Mouse (Mus musculus) intestine, postnatal 0 days (tissue): ENCODE measurements around the gene Dcakd. TPM values are rescaled to one million over a fixed set of nuclear protein-coding genes. Genes with fewer than 3 reads are reported as not detected.
A peak's percentile ranks its signal among the peaks of the same experiment; 100 is the strongest.

Source experiments
- ATAC-seq: fragments of 200-750 bp; cut with Nextera tagmentation; 2 replicates; pipeline ENCODE4 v1.8.0; 2017; ENCODE audit warnings: mild to moderate bottlenecking, moderate TSS enrichment, moderate library complexity
- H3K27ac ChIP-seq: fragments of 300-500 bp; sonication (generic); 2 replicates; pipeline ENCODE4 v1.5.1; 2014; ENCODE audit warnings: mild to moderate bottlenecking, low read depth, low read length, moderate library complexity
- H3K27me3 ChIP-seq: fragments of 300-500 bp; sonication (generic); replicated peaks from 2 replicates; pipeline ENCODE4 v1.6.1; 2014; ENCODE audit warnings: low read length, mixed read lengths; ENCODE audit not compliant: control insufficient read depth, insufficient read depth
- H3K36me3 ChIP-seq: fragments of 300-500 bp; sonication (generic); 2 replicates; pipeline ENCODE4 v1.6.1; 2014; ENCODE audit warnings: mild to moderate bottlenecking, moderate library complexity; ENCODE audit not compliant: control insufficient read depth, insufficient read depth
- H3K4me1 ChIP-seq: fragments of 300-500 bp; sonication (generic); replicated peaks from 2 replicates; pipeline ENCODE4 v1.6.1; 2014; ENCODE audit warnings: antibody characterized with exemption, low read length, mixed read lengths; ENCODE audit not compliant: control insufficient read depth, insufficient read depth
- H3K4me2 ChIP-seq: fragments of 300-500 bp; sonication (generic); replicated peaks from 2 replicates; pipeline ENCODE4 v1.6.1; 2014; ENCODE audit warnings: low read depth, mild to moderate bottlenecking, moderate library complexity
- H3K4me3 ChIP-seq: fragments of 300-500 bp; sonication (generic); 2 replicates; pipeline ENCODE4 v1.5.1; 2014; ENCODE audit warnings: low read depth, low read length
- H3K9ac ChIP-seq: fragments of 300-500 bp; sonication (generic); 2 replicates; pipeline ENCODE4 v1.6.1; 2014; ENCODE audit warnings: mild to moderate bottlenecking, low read depth, low read length
- H3K9me3 ChIP-seq: fragments of 300-500 bp; sonication (generic); 2 replicates; pipeline ENCODE4 v1.6.1; 2016; ENCODE audit warnings: mixed run types; ENCODE audit not compliant: control insufficient read depth
- CTCF ChIP-seq: sonication (generic); IDR thresholded peaks from 2 replicates; pipeline ENCODE4 v1.5.1; 2016; ENCODE audit warnings: low read depth, mild to moderate bottlenecking, control low read depth, antibody characterized with exemption, moderate library complexity
- WGBS: fragments of 180-500 bp; shearing (Covaris S2); extraction: QIAGEN DNeasy Blood & Tissue Kit; methylation state at CpG from one replicate; pipeline ENCODE4 v1.1.7; 2014; 5-methylcytosine and 5-hydroxymethylcytosine counted together
- polyA plus RNA-seq: library from polyadenylated mRNA; unstranded; fragments of >200 nt; fragmentation: Nextera tagmentation; extraction: Ambion mirVana; gene quantifications from 2 replicates; pipeline ENCODE4 v1.2.1, GENCODE M21; 2015

Gene Dcakd
- polyA plus RNA-seq, 1 experiment from 2014 or later: 45.9 TPM

GRCm38 (mm10) chr11:102963855-102964546 lies 64.1 kb downstream of the Dcakd start:
- 30% methylated on average over 24 of the region's 24 CpGs for WGBS

GRCm38 (mm10) chr11:102963246-102963854 lies 64.8 kb downstream of the Dcakd start:
- no peak for ATAC-seq
- no peak overlapping the region for H3K27ac ChIP-seq
- H3K4me2 ChIP-seq: no peak overlapping the region

More at GRCm38 (mm10) chr11:102963855-102964546, 64.1 kb downstream of the Dcakd start:
- ATAC-seq: no peak
- Histone ChIP-seq H3K9me3 (no peaks in the 10 kb centered on the region), H3K27me3 (peaks cover 6% of the 10 kb centered on the region), H3K9ac (0 out of 2 replicates have a peak overlapping the region, but pooled peaks have one; percentile 17), H3K4me1 (no peaks in the 10 kb centered on the region), H3K36me3 (no peaks in the 10 kb centered on the region), H3K4me2 (no peak overlapping the region), H3K27ac (no peak overlapping the region), H3K4me3 (no peak overlapping the region)
- no peak for TF ChIP-seq CTCF

GRCm38 (mm10) chr11:102962861-102963245 lies 65.3 kb downstream of the Dcakd start:
- no peak for TF ChIP-seq CTCF
- H3K9me3 ChIP-seq: no peaks in the 10 kb centered on the region
- no peak overlapping the region for H3K27ac ChIP-seq
- ATAC-seq: no peak
- H3K4me3 ChIP-seq: no peak overlapping the region
- H3K36me3 ChIP-seq: no peaks in the 10 kb centered on the region
- WGBS: 46% methylated on average over 7 of the region's 7 CpGs
- no peak overlapping the region for H3K4me2 ChIP-seq
- no peak overlapping the region for H3K9ac ChIP-seq
- H3K4me1 ChIP-seq: no peaks in the 10 kb centered on the region
- H3K27me3 ChIP-seq: peaks cover 6% of the 10 kb centered on the region

More at GRCm38 (mm10) chr11:102963246-102963854, 64.8 kb downstream of the Dcakd start:
- 18% methylated on average over 16 of the region's 16 CpGs for WGBS
- H3K36me3 ChIP-seq: no peaks in the 10 kb centered on the region
- H3K4me1 ChIP-seq: no peaks in the 10 kb centered on the region
- no peaks in the 10 kb centered on the region for H3K9me3 ChIP-seq
- no peak overlapping the region for H3K4me3 ChIP-seq
- peaks cover 6% of the 10 kb centered on the region for H3K27me3 ChIP-seq
- no peak for TF ChIP-seq CTCF
- H3K9ac ChIP-seq: 0 out of 2 replicates have a peak overlapping the region, but pooled peaks have one; percentile 17

- Histone ChIP-seq H3K9me3 (no peaks in the 10 kb centered on the region), H3K27me3 (peaks cover 11% of the 10 kb centered on the region), H3K4me2 (no peak overlapping the region), H3K4me3 (no peak overlapping the region), H3K4me1 (no peaks in the 10 kb centered on the region), H3K27ac (no peak overlapping the region), H3K36me3 (no peaks in the 10 kb centered on the region), H3K9ac (no peak overlapping the region)
- WGBS: 91% methylated on average over 4 of the region's 4 CpGs
- ATAC-seq: no peak
- no peak for TF ChIP-seq CTCF
Observed at GRCm38 (mm10) chr11:102961082-102961481, 67.1 kb downstream of the Dcakd start.

- Histone ChIP-seq H3K36me3 (no peaks in the 10 kb centered on the region), H3K9me3 (no peaks in the 10 kb centered on the region), H3K4me3 (no peak overlapping the region), H3K4me1 (no peaks in the 10 kb centered on the region), H3K27me3 (peaks cover 14% of the 10 kb centered on the region), H3K27ac (no peak overlapping the region), H3K9ac (no peak overlapping the region), H3K4me2 (no peak overlapping the region)
- no peak for ATAC-seq
- TF ChIP-seq CTCF: 0 out of 2 replicates have a peak, but pooled peaks have one; percentile 10
- WGBS: 75% methylated on average over 1 of the region's 1 CpGs
Observed at GRCm38 (mm10) chr11:102958870-102959269, 69.3 kb downstream of the Dcakd start.

GRCm38 (mm10) chr11:102958431-102958830 lies 69.7 kb downstream of the Dcakd start:
- no peak overlapping the region for H3K27ac ChIP-seq
- 84% methylated on average over 6 of the region's 6 CpGs for WGBS
- no peaks in the 10 kb centered on the region for H3K36me3 ChIP-seq
- H3K9me3 ChIP-seq: no peaks in the 10 kb centered on the region
- H3K4me2 ChIP-seq: no peak overlapping the region
- H3K27me3 ChIP-seq: peaks cover 12% of the 10 kb centered on the region
- no peaks in the 10 kb centered on the region for H3K4me1 ChIP-seq
- H3K4me3 ChIP-seq: no peak overlapping the region
- ATAC-seq: no peak
- TF ChIP-seq CTCF: no peak
- H3K9ac ChIP-seq: no peak overlapping the region
